Mouse (Mus musculus): ENCODE measurements around the gene Sh3d21. TPM values are rescaled to one million over a fixed set of nuclear protein-coding genes. Genes with fewer than 3 reads are reported as not detected.
A peak's percentile ranks its signal among the peaks of the same experiment; 100 is the strongest.

Gene Sh3d21
- total RNA-seq (2021) (1 to 10 TPM; 1.5 to 2.7 TPM), polyA plus RNA-seq (2012; rRNA removed) (1.9 and 2.0 TPM in 2 replicates)
- long read RNA-seq, partial matches to known transcripts, result 8 of 9 reads
- long read RNA-seq, other reads (novel, unspliced or antisense), result 1 of 9 reads

GRCm38 (mm10) chr4:126163067-126163659 is at the start of gene Sh3d21:
Sh3d21 (minus strand) TSS chr4:126163491.
- Histone ChIP-seq H3K79me2 (replicated peaks; ENCODE audit: control insufficient read depth, insufficient read depth, low read length) (no peaks in the 10 kb centered on the region), H3K27ac (peak within 1 kb of the TSS; percentile 91), H3K27me3 (ENCODE audit: control insufficient read depth, insufficient read depth, low read length) (no peaks in the 10 kb centered on the region), H3K4me1 (ENCODE audit: control insufficient read depth, insufficient read depth, low read length) (peaks cover 10% of the 10 kb centered on the region), H3K9ac (ENCODE audit: low read depth, low read length) (peak within 1 kb of the TSS; percentile 92), H3K4me3 (peak within 1 kb of the TSS; percentile 68), H3K36me3 (ENCODE audit: control insufficient read depth, insufficient read depth, low read length) (peaks cover 16% of the 10 kb centered on the region)
- intact Hi-C loops (cut with DNase I), result no loop called here
- DNase-seq, result no peak
- TF ChIP-seq CTCF (IDR thresholded peaks at IDR 0.05) (no peak), EP300 (IDR thresholded peaks at IDR 0.05; ENCODE audit: insufficient read depth, low read depth, low read length) (no peak), POLR2A (IDR thresholded peaks at IDR 0.05; ENCODE audit: insufficient read depth, low read depth, low read length) (no peak)
- 14% methylated on average over 22 of the region's 22 CpGs for WGBS

GRCm38 (mm10) chr4:126207081-126207480 is 43.8 kb upstream of the Sh3d21 start:
- H3K4me3 ChIP-seq, result no peak overlapping the region
- no peak overlapping the region for H3K9ac ChIP-seq (ENCODE audit: low read depth, low read length)
- intact Hi-C loops (cut with DNase I), result no loop called here
- peaks cover 1% of the 10 kb centered on the region; the same call in 1 of the 2 replicates for H3K4me1 ChIP-seq (ENCODE audit: control insufficient read depth, insufficient read depth, low read length)
- H3K27me3 ChIP-seq (ENCODE audit: control insufficient read depth, insufficient read depth, low read length), result no peaks in the 10 kb centered on the region
- no peaks in the 10 kb centered on the region for H3K79me2 ChIP-seq (replicated peaks; ENCODE audit: control insufficient read depth, insufficient read depth, low read length)
- no peaks in the 10 kb centered on the region for H3K36me3 ChIP-seq (ENCODE audit: control insufficient read depth, insufficient read depth, low read length)
- no peak for TF ChIP-seq POLR2A (IDR thresholded peaks at IDR 0.05; ENCODE audit: insufficient read depth, low read depth, low read length)
- TF ChIP-seq EP300 (IDR thresholded peaks at IDR 0.05; ENCODE audit: insufficient read depth, low read depth, low read length), result no peak
- TF ChIP-seq CTCF (IDR thresholded peaks at IDR 0.05), result no peak
- no peak for DNase-seq
- H3K27ac ChIP-seq, result no peak overlapping the region
- WGBS, result 74% methylated on average over 6 of the region's 6 CpGs

GRCm38 (mm10) chr4:126205386-126205785 is 42.1 kb upstream of the Sh3d21 start:
- Histone ChIP-seq H3K27ac (no peak overlapping the region), H3K9ac (ENCODE audit: low read depth, low read length) (no peak overlapping the region), H3K27me3 (ENCODE audit: control insufficient read depth, insufficient read depth, low read length) (no peaks in the 10 kb centered on the region), H3K4me3 (no peak overlapping the region), H3K79me2 (replicated peaks; ENCODE audit: control insufficient read depth, insufficient read depth, low read length) (no peaks in the 10 kb centered on the region; the same call in 1 of the 2 replicates), H3K4me1 (ENCODE audit: control insufficient read depth, insufficient read depth, low read length) (peaks cover 6% of the 10 kb centered on the region), H3K36me3 (ENCODE audit: control insufficient read depth, insufficient read depth, low read length) (peaks cover 7% of the 10 kb centered on the region)
- DNase-seq, result no peak
- TF ChIP-seq EP300 (IDR thresholded peaks at IDR 0.05; ENCODE audit: insufficient read depth, low read depth, low read length) (no peak), CTCF (IDR thresholded peaks at IDR 0.05) (no peak), POLR2A (IDR thresholded peaks at IDR 0.05; ENCODE audit: insufficient read depth, low read depth, low read length) (no peak)
- 79% methylated on average over 1 of the region's 1 CpGs for WGBS
- intact Hi-C loops (cut with DNase I), result no loop called here

- H3K9ac ChIP-seq (ENCODE audit: low read depth, low read length), result no peak overlapping the region
- TF ChIP-seq EP300 (IDR thresholded peaks at IDR 0.05; ENCODE audit: insufficient read depth, low read depth, low read length) (no peak), POLR2A (IDR thresholded peaks at IDR 0.05; ENCODE audit: insufficient read depth, low read depth, low read length) (no peak), CTCF (IDR thresholded peaks at IDR 0.05) (no peak)
- intact Hi-C loops (cut with DNase I), result no loop called here
- no peaks in the 10 kb centered on the region for H3K27me3 ChIP-seq (ENCODE audit: control insufficient read depth, insufficient read depth, low read length)
- no peak overlapping the region for H3K4me3 ChIP-seq
- peaks cover 13% of the 10 kb centered on the region for H3K36me3 ChIP-seq (ENCODE audit: control insufficient read depth, insufficient read depth, low read length)
- WGBS, result 61% methylated on average over 12 of the region's 12 CpGs
- no peaks in the 10 kb centered on the region; the same call in 1 of the 2 replicates for H3K79me2 ChIP-seq (replicated peaks; ENCODE audit: control insufficient read depth, insufficient read depth, low read length)
- H3K27ac ChIP-seq, result no peak overlapping the region
- no peak for DNase-seq
- H3K4me1 ChIP-seq (ENCODE audit: control insufficient read depth, insufficient read depth, low read length), result peaks cover 8% of the 10 kb centered on the region
These were observed 41.5 kb upstream of the Sh3d21 start for GRCm38 (mm10) chr4:126204661-126205230.

GRCm38 (mm10) chr4:126204016-126204415 is 40.7 kb upstream of the Sh3d21 start:
- Histone ChIP-seq H3K27me3 (ENCODE audit: control insufficient read depth, insufficient read depth, low read length) (no peaks in the 10 kb centered on the region), H3K4me3 (no peak overlapping the region), H3K36me3 (ENCODE audit: control insufficient read depth, insufficient read depth, low read length) (peaks cover 16% of the 10 kb centered on the region), H3K4me1 (ENCODE audit: control insufficient read depth, insufficient read depth, low read length) (peaks cover 12% of the 10 kb centered on the region), H3K79me2 (replicated peaks; ENCODE audit: control insufficient read depth, insufficient read depth, low read length) (peaks cover 2% of the 10 kb centered on the region), H3K27ac (peak overlapping the region; percentile 96; the same call in 1 of the 2 replicates), H3K9ac (ENCODE audit: low read depth, low read length) (no peak overlapping the region)
- 84% methylated on average over 8 of the region's 8 CpGs for WGBS
- no peak for DNase-seq
- no peak for TF ChIP-seq EP300 (IDR thresholded peaks at IDR 0.05; ENCODE audit: insufficient read depth, low read depth, low read length)
- no peak for TF ChIP-seq POLR2A (IDR thresholded peaks at IDR 0.05; ENCODE audit: insufficient read depth, low read depth, low read length)
- TF ChIP-seq CTCF (IDR thresholded peaks at IDR 0.05), result no peak
- intact Hi-C loops (cut with DNase I), result no loop called here

Measured in heart, adult 2 months (tissue).